Mouse (Mus musculus) kidney, adult 9 months (tissue): ENCODE results near the gene Rrp9.
A peak's percentile ranks its signal among the peaks of the same experiment; 100 is the strongest.
"Not testable (repeated sequence)": the region's sequence is repeated elsewhere in the genome, so short reads cannot be mapped to it uniquely, and the experiment has no call there.

Experiments
- DNase-seq: peaks from one replicate; pipeline ENCODE4 v3.0.0; 2022

Gene Rrp9

DNA sequence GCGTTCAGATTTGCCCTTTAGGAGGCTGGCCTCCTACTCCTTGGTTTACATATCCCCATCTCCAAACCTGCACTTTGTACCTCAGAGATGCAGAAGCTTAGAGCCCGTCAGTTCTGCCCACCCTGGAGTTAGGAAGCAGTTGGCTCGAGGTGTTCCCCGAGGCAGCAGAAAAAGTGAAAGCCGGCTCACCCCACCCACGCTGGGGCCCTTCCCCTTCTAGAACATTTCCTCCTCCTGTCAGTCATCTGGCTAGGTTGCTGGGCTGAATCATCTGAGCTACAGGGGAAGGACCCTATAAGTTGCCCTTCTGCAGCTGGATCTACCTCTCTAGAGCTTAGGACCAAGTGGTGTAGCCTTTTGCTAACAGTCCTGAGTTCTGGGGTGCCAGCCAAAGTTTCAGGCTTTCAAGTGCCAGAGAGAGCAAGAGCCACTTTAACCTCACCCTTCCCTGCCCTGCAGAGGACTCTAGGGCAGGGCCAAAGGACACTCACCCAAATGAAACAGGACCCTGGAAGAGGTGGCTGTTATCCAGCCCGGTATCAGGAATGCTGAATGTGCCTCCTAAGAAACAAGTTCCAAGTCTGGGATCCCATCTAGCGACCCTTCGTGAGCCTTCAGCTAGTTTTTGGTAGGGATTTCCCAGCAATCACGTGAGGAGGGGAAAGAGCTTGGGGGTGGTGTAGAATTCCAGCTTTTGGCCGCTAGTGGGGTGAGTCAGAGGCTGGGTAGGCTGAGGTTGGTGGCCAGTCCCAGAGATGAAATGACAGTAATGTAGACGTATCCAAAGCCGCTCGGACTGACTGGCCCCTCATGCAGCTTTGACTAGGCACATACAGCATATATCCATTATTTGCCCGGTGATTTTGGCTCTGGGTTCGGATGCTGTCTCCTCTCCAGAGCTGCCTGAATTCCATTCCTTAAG lies 500 bp downstream of the Rrp9 start:
- DNase-seq, result peak; percentile 89

DNA sequence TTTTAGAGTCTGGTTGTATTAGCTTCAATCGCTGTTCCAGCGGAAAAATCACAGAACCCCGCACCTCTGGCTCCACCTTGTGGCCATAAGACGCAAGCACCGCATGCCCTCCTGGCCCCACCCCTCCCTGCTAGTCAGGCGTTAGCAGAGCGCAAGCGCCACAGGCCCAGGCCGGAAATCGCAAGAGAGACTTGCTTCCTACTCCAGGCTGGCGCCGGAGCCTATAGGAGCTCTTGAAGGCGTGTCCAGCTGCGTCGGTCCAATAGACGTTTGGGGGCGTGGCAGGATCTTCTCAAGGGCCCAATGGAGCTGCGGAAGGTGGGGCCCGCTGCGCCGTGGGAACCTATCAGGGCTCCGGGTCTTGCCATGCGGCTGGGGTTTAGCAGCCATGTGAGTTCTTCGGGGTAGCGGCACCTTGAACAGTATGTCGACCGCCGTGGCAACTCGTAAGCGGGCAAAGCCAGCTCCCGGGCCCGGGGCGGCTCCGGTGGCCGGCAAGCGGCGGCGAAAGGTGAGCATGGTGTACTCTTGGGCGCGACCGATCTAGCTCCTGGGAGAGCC lies 1.2 kb downstream of the Rrp9 start, which contains the start of gene Parp3:
TSS of gene Parp3 (minus strand) at position 26 of the 561 bp plus-strand sequence.
- DNase-seq, result peak; percentile 100

DNA sequence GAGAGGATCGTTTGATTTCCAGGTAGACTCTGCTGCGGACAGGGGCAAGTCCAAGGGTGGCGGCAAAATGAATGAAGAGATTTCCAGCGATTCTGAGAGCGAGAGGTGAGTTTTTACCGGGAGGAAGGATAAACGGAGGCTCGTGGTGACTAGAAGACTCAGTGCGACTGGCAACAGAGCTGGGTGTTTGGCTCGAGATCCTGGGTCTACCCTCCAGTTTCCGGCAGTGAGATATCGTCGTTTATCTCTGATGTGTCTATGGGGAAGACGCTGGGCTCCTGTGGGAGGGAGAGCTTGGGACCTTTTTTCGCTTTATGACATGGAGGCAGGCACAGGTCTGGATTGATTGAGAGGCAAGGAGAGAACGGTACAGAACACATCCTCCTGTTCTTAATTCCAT lies 1.9 kb downstream of the Rrp9 start:
- no peak for DNase-seq

DNA sequence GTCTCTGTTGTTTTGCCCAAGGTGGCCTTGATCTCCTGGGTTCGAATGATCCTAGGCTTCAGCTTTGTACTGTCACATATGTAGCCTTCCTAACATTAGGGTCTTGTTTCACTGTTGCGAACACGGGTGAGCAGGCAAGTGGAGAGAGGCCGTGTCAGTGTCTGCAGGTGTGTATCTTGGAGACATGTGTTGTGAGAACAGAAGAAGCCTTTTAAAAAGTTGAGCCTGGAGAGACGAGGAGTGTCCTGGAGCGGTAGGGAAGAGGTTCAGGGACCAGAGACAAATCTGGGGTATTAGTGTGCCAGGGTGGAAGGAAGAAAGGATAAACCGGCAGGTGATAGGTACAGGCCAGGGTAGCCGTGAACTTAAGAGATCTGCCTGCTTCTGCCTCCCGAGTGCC lies 2.3 kb downstream of the Rrp9 start:
- DNase-seq, result no peak

DNA sequence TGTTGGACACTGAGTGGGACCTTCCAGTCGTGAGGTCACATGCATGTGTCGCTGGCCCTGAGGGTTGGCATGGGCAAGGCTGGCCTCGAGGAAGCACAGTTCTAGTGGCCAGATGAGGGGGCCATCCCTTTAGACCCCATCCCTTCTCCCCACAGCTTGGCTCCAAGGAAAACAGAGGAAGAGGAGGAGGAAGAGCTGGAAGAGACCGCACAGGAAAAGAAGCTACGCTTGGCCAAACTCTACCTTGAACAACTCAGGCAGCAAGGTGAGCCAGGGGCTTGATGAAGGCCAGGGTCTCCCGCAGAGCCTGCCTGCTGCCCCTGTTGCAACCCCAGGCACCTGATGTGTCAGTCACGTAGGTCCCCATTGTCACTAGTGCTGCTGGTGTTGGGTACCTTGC lies 4.8 kb downstream of the Rrp9 start:
- DNase-seq, result no peak

DNA sequence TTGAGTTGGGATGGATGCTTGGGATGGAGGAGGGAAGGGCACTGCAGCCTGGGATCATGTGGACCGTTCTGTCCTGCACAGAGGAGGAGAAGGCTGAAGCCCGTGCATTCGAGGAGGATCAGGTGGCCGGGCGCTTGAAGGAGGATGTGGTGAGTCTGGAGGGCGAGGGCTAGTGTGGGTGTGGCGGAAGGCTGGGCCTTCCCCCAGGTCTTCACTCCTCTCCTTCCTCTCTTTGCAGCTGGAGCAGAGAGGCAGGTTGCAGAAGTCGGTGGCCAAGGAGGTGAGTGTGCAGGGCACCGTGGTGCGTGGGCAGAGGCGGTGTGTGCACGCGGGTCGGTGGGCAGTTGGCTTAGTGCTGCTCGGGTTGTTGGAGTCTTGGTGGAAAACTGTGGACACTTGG lies 5.3 kb downstream of the Rrp9 start:
- DNase-seq, result no peak

DNA sequence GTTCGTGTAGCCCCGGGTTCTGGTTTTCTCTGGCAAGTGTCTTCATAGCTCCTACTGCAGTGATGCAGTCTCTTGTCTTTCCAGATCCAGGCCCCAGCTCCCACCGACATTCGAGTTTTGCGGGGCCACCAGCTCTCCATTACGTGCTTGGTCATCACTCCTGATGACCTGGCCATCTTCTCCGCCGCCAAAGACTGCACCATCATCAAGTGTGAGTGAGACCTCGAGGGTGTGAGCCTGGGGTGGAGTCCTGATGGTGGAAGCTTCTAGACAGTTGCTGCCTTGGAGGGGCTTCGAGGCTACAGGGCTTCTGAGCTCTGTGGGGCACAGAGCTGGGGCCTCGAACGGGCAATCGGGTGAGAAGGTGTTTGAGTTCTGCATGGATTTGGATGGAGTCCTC lies 5.9 kb downstream of the Rrp9 start:
- DNase-seq, result no peak

DNA sequence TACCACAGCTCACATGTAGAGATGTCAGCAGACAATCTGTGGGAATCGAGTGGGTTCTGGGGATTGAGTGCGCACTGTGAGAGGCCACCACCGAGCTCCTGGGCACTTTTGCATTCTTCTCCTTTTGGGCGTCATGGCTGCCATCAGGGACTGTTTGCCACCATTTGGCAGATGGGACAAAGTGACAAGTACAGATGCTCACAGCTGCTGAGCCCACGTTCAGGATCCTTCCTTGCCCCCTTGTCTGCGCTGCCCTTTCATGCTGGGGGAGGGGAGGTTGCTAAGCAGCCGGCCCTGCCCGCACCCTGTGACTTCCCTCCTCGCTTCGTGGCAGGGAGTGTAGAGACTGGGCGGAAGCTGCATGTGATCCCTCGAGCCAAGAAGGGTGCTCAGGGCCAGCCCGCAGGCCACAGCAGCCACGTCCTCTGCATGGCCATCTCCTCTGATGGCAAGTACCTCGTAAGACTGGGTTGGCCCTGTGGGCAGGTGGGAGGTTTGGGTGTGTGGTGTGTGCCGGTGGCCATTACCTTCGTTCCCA lies 6.9 kb downstream of the Rrp9 start:
- DNase-seq, result no peak

DNA sequence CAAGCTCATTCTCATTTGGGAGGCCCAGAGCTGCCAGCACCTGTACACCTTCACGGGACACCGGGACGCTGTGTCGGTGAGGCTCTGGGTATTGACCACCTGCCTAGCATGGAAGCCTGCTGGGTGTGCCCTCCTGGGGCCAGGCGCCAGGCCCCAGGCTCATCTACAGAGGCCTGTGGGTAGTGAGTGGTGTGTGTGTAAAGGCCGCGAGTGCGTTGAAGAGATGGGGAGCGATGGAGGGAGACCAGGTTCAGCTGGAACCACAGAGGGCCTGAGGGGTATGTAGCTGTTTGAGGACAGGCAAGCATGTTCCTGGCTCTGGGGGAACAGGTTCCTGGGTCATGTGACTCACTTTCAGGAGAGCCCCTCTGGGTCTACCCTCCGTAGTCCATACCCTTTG lies 7.4 kb downstream of the Rrp9 start:
- DNase-seq, result no peak

DNA sequence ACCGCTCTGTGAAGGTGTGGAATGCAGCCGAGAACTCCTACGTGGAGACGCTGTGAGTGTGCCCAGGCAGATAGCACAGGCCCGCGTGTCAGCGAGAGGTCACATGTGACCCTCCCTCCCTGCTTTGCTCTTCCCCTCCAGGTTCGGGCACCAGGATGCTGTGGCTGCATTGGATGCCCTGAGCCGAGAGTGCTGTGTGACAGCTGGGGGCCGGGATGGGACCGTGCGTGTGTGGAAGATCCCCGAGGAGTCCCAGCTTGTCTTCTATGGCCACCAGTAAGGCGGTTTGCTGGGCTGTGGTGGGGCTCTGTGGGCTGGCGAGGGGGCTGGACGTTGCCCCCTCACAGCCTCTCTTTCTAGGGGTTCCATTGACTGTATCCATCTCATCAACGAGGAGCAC lies 7.8 kb downstream of the Rrp9 start:
- DNase-seq, result no peak

DNA sequence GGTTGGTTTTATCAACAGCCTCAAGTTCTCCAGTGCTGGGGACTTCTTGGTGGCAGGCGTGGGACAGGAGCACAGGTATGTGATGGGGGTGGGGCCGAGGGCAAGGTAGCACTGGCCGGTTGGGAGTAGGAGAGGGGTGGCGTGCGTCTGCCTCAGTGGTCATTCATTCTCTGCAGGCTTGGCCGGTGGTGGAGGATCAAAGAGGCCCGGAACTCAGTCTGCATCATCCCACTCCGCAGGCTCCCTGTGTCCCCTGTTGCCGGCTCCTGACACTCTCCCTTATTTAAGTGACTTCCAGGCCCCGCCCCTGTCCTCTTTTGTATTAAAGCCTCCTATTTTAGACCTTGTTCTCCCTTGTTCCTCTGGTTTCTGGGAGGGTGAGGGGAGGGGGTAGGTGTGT lies 9.3 kb downstream of the Rrp9 start:
- DNase-seq, result no peak

DNA sequence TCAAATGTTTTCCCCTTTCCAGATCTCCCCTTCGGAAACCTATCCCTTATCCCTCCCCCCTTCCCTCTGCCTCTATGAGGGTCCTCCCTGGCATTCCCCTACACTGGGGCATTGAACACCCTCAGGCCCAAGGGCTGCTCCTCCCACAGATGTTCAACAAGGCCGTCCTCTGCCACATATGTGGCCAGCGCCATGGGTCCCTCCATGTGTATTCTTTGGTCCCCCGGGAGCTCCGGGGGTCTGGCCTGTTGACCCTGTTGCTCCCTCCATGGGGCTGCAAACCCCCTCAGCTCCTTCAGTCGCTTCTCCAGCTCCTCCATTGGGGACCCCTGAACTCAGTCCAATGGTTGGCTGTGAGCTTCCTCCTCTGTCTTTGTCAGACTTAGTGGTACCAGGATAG lies 11.8 kb downstream of the Rrp9 start:
- not testable (repeated sequence) for DNase-seq

DNA sequence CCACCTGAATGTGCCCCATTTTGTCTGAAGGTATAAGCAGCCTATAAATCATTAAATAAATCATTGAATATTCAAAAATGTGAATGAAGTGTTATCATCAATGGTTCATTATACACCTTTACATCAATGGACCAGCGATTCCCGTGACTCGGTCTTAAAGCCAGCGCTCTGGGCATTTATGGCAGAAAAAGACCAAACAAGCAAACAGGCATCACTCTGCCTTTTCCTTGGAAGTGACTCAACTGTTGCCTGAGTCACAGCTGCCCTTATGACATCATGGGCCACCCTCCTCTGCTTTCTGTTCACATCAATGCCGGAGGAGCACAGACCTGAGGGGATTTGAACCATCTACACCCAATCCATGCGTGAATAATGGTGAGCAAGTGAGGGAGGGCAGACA lies 23.9 kb downstream of the Rrp9 start, which contains the start of gene Iqcf1:
TSS of gene Iqcf1 (plus strand) at position 301 of the 400 bp plus-strand sequence.
- no peak for DNase-seq

DNA sequence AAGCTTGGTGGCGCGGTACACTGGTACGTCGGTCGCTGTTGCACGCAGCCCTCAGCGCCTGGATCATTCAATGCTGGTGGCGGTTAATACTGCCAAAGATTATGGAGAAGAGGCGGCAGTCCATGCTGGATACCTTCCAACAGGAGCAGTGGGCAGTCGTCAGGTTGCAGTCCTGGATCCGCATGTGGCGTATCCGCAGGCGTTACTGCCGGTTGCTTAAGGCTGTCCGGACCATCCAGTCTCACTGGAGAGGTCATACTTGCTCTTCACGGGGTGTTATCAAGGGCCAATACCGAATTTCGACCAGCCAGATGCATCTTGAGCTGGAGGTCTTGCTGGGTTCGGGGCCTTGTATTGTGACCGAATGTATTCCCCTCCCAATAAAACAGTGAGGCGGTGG lies 26.1 kb downstream of the Rrp9 start:
- no peak for DNase-seq

DNA sequence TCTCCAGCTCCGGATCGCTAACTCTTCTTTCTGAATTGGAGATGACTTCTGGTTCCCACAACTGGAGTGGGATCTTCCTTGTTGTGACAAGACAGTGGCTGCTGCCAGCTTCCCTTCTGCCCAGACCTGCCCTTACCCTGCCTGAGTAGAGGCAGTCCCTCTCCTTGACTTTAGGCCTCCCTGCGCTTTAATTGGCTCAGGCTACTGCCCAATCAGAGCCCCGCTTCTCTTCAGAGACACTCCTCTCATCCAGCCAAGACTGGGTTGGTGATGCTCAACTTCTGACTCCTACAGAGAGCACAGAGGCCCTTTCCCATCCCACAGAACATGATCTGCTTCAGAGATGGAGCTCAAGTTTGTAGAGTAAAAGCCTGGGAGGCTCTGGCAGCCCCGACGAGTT lies 28.5 kb downstream of the Rrp9 start:
- no peak for DNase-seq

DNA sequence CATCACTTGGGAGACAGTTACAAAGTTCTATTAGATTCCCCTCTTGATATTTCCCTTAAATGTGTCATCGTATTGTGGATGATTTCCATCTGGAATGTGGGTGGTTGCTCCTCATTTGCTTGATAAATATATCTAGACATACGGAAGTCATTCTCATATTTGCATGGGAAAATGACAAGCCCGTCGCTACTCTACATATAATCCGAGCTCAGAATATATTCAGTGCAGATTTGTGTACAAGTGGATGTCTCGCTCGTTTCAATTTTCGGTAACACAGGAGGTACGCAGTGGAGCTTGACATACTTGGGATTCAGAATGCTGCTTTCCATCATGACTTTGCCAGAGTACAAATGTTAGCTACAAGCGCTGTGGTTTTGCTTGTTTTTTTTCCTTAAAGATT lies 33.6 kb downstream of the Rrp9 start:
- DNase-seq, result no peak

DNA sequence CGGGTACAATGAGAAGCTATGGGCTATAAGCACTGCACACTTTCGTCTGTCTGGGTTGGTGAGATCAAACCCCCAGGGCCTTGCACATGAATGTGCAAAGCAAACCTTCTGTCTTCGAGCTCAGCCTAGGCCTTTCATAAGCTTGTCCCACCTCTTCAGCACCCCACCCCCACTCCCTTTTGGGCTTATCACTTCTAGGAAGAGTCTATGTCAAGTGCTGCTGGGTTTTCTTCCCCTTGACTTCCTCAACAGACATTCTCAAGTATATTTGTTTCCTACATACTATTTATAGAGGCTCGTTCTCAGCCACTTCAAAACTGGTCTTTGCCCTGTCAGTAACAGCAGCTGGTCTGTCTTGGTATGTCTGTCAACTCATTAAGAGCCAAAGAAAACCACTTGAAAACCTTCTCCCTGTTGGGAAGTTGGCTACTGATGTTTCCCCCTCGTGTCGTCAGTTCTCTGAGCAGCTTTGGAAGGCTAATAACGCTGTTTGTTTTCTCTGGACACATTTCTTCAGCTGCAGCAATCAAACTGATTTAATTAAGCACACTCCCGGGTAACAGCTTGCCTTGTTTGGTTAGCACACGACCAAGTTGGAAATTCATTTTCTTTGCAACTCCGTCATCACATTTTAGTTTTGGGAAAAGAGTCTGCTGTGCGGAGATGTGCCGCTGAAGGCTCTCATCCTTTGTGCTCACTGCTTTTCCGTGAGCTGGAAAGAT lies 37.1 kb downstream of the Rrp9 start:
- DNase-seq, result no peak

DNA sequence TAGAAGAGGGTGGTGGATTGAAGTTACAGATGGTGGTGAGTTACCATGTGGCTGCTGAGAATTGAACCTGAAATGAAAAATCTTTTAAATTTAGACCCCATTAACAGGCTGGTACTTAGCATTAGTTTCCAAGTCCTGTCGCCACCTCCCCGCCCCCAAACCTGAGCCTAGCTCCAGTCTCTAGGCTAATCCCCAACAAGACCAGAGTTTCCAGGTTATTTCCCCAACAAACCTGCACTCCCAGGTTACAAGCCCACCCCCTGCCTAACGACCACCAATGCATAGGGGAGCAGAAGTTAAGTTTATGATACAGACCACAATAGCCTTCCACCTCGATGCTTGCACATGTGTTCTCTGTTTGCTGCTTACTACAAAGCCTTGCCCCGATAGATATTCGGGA lies 37.8 kb downstream of the Rrp9 start:
- DNase-seq, result no peak

DNA sequence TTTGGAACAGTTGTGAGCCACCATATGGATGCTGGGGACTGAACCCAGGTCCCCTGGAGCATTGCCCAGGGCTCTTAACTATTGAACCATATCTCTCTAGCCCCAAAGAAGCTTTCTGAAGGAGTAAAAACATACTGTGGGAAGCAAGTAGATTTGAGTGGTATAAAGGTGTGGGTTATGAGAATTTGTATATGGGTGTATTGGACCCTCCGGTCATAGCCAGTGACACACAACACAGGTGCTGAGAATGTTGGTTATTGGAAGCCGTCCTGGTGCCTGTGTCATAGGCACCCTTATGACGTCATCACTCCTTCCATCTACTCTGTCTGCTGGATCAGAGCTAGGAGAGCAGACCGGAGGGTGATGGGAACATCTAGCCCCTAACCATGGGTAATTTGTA lies 38.5 kb downstream of the Rrp9 start, which contains the start of gene Iqcf5:
TSS of gene Iqcf5 (plus strand) at position 301 of the 400 bp plus-strand sequence.
- DNase-seq, result no peak

DNA sequence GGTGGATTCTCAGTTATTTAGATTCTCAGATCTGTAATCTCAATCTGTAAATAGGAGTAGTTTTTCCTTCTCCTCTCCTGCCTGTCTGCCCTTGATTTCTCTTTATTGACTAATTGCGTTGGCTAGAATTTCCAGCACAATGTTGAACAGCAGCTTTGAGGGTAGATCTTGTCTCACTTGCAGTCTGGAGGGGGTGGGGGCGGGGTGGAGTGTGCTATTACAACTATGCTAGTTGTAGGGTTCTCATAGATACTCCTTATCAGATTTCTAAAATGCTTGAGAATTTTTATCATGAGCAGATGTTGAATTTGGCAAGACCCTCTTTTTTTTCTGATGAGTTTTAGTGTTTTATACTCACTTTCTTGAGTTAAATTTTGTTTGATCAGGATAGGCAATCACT lies 43.7 kb downstream of the Rrp9 start:
- DNase-seq, result no peak

DNA sequence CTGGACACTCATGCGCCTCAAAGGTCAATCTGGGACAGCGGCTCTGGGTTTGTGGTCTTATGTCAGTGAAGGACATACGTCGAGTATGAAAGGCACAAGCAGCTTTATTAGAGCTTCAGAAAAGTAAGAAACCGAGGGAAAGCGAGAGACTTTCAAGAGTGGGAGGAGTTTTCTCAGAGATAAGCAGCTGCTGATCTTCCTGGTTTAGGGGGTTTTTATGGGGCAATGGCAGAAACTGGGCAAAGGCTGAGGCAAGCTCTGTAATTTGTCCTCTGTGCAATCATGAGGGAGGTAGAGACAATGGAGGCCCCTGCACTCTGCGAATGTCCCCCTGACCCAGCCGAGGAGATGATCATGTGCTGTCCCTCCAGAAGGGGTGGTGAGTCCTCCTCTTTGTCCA lies 44.1 kb downstream of the Rrp9 start:
- no peak for DNase-seq

DNA sequence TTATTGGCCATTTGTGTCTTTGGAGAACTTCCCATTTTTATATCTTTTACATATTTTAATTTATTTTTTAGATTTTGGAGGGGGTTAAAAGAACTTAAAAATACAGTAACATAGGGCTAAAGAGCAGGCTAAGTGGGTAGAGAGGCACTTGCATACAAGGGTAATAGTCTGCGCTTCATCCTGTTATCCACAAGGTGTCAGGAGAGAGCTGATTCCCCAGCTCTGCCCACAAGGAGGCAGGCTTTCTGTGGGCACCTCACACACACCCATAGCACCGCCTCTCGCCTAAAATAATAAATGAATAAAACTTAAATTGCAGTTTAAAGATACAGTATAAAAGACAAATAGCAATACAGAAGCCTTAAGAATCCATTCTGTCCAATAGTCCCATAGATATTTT lies 56.1 kb downstream of the Rrp9 start:
- peak; percentile 14 for DNase-seq

DNA sequence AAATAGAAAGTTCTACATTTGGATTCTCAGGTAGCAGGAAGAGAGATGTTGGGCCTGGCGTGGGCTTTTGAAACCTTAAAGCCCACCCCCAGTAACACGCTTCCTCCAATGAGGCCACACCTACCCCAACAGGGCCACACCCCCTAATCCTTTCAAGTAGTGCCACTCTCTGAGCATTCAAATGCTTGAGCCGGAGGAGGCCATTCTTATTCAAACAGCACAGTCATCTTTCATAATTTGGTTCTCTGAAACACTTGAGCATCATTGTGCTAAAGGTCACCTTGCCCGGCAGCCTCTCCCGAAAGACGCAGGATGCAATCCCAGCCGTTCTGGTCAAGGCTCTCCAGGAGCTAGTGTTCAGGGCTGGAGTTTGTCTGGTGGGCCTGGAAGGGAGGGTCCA lies 58.5 kb downstream of the Rrp9 start:
- no peak for DNase-seq

DNA sequence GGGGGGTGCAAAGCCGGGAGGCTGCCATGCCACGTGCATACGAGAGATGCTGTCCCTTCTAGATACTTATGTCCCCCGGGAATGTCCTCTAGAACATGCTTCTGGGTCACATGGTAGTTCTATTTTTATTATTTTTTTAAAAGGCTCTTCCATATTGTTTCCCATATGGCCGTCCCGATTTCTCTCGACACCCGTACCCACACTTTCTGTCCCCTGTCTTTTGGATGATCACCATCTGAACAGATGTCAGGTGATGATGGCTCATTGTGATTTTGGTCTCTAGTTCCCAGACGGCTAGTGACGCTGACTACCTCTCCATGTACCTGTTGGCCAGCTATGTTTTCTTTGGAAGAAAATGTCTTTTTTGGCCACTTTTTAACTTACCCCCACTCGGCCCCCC lies 59.2 kb downstream of the Rrp9 start:
- no peak for DNase-seq
